Mouse (Mus musculus): Measurements from ENCODE around the gene Myom3. TPM values are rescaled to one million over a fixed set of nuclear protein-coding genes. Genes with fewer than 3 reads are reported as not detected.
A peak's percentile ranks its signal among the peaks of the same experiment; 100 is the strongest.

Myom3 gene
- total RNA-seq, 2 experiments from 2014 or later: 0.64 to 0.88 TPM

DNA sequence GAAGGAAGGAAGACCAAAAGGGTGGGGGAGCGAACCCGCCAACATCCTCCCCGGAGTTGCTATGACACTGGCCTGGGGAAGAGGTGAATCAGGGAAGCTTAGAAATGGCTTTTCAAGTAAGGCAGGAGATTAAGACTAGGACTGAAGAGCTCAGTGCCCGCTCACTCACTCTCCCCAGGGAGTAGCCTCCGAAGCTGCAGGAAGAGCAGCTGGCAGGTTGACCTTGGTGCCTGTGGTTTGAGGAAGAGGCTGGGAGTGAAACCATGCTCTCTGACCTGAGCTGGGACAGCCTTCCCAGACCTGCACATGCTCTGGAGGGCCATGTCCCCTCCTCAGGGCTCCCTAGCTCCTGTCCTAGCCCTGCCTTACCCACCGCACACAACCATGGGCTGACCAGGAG is 690 bp upstream of the Myom3 start:
- intact Hi-C loops (cut with DNase I): no loop called here
- no peak for DNase-seq (ENCODE audit: low spot score)

DNA sequence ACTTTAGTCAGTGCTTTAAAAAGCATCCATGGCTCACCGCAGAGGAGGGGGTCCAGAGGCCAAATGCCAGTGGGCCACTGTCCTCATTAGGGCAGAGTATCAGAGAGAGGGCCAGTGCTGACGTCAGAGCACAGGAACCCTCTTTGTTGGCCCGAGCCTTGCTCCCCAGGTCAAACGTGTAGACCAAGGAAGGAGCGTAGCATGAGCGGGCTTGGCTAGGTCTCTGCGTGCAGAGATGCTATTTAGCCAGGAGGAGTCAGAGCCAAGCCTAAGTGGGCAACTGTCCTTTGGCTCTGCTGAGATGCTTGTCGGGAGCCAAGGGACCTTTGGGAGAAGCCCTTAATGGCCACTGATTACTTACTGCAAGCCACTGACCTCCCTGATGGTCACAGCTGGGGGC is 1.5 kb downstream of the Myom3 start:
- DNase-seq (ENCODE audit: low spot score): no peak
- intact Hi-C loops (cut with DNase I): no loop called here

DNA sequence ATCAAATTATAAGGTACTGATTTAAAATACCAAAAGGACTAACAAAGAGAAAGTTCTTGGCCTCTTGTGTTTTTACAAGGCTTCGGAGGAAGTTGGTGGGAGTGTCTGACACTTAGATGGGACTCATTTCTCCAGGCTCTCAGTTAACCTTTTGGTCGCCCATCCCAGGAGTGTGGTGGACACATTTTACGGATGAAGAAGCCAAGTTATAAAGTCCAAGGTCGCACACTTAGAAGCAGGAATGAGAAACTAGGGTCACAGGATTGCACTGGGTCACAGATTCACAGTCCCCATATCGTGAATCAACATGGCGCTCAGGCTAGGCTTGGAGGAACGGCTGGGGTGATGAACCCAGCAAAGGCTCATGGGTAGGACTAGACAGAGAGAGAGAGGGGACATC is 2.1 kb downstream of the Myom3 start:
- no peak for DNase-seq (ENCODE audit: low spot score)
- intact Hi-C loops (cut with DNase I): no loop called here

DNA sequence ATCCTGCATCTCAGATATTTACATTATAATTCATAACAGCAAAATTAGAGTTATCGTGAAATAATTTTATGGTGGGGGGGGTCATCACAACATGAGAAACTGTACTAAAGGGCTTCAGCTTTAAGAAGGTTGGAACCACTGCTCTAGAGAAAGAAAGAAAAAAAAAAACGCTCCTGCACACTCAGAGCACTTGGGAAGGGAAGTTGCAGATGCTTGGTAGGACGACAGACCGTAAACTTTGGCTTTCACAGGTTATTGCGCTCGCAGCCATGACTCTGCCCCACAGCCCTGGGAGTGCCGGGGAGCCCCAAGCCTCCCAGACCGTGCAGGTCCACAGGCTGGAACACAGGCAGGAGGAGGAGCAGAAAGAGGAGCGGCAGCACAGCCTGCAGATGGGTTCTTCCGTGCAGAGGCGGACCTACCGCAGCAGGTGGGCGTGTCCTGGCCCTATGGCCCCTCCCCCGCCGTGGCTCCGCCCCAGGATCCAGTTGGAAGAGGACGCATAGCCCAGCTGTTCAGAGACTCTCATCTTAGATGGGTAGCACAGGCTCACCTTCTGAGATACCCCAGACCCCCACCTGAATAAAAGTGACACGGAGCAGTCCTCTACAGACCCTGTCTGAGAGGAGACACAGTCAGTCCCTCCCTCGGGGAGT is 2.9 kb downstream of the Myom3 start:
- intact Hi-C loops (cut with DNase I): no loop called here

DNA sequence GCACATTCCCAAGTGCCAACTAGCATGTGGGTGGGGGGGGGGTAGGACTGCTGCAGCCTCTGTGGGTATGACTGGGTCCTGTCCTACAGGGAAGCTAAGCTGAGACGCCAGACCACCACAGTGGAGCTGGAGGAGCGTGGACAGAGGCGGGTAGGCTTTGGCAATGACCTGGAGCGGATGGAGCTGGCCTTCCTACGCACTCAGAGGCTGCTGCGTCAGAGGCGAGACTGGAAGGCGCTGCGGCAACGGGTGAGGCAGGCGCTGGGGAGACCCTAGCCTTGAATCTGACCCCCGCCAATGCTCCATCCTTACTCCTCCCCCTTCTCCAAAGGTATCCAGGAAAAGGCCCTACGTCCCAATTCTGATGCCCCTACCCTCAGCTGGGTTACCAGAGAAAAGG is 5.2 kb downstream of the Myom3 start:
- DNase-seq (ENCODE audit: low spot score): no peak
- intact Hi-C loops (cut with DNase I): no loop called here

More for the DNA sequence above, 2.9 kb downstream of the Myom3 start:
- DNase-seq (ENCODE audit: low spot score): no peak

DNA sequence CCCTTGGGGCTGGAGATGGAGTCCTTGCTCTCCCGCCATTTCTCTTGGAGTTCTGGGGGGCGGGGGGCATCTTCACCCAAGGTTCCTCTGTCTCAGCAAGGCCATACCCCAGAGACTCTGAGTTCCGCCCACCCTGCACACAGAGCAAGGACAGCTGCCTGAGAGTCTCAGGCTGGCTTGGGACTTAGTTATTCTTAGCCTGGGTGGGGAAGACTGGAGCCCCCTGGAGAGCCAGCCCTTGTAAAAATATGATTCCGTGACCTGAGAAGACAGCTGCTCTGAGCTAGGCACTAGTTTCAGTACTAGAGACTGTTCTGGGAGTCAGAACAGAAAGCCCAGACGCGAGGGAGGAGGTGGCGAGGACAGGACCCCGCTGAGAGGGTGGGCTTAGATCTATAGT is 6.2 kb downstream of the Myom3 start:
- intact Hi-C loops (cut with DNase I): no loop called here
- DNase-seq (ENCODE audit: low spot score): no peak

DNA sequence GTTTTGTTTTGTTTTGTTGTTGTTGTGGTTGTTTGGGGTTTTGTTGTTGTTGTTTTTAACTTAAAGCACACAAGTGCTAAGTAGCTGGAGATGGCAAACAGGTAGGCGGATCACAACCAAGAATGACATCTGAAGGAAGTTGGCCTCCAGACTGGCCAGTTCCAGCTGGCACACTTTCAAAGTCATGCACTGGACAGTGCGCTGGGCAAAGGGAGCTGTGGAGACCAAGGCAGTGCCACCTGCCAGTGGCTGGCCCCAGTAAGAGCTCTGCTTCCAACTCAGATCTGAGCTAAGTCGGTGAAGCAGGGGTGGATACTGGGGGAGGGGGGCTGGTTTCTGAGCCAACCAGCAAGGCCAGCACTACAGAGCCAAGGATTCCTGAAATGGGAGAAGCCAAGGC is 7.5 kb downstream of the Myom3 start:
- intact Hi-C loops (cut with DNase I): no loop called here
- no peak for DNase-seq (ENCODE audit: low spot score)

DNA sequence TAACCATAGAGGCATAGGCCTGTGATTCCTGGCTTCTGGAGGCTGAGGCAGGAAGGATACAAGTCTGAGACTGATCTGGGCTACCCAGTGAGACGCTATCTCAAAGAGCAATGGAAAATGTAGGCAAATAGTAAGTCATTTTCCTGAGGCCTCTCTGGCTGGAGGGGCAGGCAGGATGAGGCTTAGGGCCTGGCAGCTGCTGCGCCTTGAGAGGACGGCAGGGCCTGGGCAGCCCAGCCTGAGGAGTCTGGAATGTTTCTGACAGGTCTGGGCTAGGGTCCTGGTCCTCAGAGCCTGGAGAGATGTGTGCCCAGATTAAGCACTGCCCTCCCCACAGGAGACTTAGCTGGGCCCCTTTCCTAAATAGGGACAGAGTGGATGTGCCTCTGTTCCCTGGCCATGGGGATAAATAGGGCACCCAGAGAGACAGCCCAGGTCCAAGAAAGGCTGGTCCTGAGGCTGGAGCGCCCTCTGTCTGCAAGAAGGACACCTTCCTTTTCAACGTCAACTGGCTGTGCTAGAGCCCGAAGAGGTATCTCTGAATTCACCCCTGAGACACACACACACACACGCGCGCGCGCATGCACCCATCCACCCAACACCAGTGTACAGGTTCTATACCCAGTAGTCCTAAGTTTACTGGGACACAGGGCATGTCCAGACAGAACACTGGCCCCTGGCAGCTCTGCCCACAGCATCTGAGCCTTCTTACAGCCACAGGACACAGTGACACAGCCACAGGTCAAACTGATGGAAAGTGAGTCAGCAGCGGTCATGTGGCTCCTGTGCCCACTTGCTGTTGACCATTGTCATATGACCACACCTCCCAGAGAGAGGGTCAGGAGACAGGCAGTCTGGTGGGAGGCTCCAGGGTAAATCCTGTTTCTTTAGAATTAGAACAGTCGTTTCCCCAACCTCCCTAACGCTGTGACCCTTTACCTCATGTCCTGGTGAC is 9.3 kb downstream of the Myom3 start:
- no peak for DNase-seq (ENCODE audit: low spot score)
- intact Hi-C loops (cut with DNase I): no loop called here

DNA sequence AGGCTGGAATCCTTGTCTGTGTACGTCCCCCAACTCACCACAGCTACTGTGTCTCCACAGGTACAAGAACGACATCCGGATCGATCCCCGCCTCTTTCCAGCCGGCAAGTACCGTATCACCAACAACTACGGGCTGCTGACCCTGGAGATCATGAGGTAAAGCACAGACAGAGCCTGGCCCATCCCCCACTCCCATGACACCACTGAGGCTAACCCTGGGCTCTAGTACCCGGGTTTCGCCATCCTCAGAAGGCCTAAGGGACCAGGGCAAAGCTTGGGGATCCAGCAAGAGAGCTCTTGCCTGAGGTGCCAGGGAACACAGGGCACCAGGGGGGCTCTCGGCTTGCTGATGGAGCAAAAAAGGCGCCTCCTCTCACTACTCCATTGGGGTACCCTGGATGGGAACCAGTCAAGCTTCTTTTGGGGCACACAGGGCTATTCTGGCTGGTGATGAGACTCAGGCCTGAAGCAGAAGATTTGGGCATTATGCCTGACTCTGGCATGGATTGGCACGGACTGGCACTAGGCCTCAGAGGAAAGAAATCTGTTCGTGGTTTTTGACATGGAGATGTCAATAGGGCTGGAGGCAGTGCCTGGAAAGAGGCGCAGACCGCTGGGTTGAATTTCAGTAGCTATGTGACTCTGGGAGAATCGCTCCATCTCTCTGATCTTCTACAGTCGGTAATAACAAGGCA is 11.2 kb downstream of the Myom3 start:
- intact Hi-C loops (cut with DNase I): no loop called here
- DNase-seq (ENCODE audit: low spot score): no peak

DNA sequence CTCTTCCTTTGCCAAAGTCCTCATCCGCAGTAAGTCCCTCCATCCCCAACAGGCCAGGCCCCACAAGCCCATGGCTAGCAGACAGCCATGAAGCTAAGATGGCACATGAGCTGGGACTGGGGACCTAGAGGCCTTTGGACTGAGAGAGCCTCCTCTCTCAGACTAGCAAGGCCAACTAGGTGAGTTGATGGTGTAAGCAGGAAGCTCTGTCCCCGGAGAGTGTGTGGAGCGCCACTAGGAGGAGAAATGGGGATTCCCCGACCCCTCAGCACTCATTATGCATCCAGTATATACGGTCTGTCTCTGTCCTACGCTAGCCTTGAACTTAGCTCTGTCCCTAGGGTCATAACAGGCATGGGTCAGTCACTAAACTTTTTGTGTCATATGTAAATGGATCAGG is 12.1 kb downstream of the Myom3 start:
- intact Hi-C loops (cut with DNase I): no loop called here

DNA sequence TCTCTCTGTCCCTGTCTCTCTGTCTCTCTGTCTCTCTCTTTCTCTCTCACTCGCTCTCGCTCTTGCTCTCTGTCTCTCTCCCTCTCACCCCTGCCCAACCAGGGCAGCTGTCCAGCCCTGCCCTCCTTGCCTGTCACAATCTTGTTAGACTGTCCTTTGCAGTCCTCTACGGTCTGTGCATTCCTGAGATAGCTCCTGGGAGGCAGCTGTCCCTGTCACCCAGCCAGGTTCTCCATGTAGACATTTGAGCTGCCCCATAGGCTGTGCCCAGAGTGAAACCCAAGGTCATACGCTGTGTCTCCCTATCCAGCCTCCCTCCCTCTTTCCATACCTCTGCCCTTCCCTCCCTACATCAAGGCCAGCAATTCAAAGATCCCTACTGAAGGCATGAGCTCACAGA is 13.2 kb downstream of the Myom3 start:
- intact Hi-C loops (cut with DNase I): no loop called here
- peak; percentile 27 for DNase-seq (ENCODE audit: low spot score)

More for the DNA sequence above, 12.1 kb downstream of the Myom3 start:
- no peak for DNase-seq (ENCODE audit: low spot score)

DNA sequence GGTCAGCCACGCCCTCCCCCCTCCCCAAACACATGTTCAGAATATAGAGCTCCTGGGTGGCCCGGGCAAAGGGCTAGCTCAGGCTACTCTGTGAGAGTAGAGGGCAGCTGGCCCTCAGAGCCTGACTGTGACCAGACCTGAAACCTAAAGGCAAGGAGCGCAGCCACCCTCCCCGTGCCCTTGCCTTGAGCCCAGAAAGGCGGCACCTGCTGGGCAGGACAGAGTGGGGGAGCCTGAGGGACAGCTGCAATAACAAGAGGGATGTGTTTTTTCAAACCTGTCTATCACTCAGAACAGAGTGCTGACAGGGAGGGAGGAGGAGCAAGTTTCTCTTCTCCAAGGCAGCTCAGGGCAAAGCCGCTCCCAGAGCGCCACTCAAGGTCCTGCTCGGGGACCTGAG is 15.0 kb downstream of the Myom3 start:
- intact Hi-C loops (cut with DNase I): no loop called here

DNA sequence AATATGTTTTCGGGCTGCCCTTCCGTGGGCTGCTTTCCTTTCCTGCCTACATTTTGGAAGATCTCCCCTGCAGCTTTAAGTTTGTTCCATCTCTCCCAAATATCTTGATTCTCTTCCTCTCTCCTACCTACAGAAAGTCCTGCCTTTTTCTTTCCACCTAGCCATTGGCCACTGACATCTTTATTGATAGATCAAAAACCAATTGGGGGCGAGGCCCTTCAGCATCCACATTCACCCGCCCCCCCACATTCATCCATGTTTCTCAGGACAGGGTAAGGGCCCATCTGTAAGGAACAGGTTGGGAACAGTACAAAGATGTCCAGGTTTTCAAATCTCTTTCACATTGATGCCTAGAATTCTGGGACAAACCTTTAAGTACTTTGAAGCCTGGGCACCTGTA is 17.3 kb downstream of the Myom3 start:
- intact Hi-C loops (cut with DNase I): no loop called here
- DNase-seq (ENCODE audit: low spot score): no peak

More for the DNA sequence above, 15.0 kb downstream of the Myom3 start:
- DNase-seq (ENCODE audit: low spot score): no peak

DNA sequence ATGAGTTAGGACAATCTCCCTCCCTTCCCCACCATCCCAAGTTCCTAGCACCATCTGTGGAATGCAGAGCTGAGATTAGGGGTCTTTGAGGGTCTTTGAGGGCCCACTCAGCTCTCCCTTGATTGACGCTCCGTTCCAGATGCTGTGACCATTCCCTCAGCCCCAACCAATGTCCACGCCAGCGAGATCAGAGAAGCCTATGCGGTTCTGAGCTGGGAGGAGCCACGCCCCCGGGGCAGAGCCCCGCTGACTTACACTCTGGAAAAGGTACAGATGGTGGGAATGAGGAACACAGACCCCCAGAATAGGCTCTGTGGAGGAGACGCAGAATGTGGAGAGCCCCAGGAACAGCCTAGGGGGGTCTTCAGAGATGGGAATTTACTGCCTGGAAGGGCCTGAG is 20.1 kb downstream of the Myom3 start:
- DNase-seq (ENCODE audit: low spot score): no peak
- intact Hi-C loops (cut with DNase I): no loop called here

DNA sequence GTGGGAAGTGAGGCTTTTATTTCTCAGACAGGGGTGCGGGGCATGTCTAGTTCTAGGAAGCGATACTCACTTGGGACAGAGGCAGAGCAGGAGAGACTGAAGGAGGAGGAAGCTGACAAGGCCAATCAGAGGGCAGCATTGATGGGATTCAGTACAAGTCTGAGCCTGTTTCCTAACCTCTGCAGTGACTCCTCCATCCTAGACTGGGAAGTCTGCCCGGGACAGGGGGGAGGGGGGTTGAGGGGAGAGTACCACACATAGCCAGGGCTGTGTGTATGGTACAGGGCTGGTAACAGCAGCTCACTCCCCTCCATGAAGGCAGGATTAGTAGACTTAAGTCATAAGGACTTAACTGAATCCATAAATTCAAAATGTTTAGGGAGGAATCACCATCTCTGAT is 20.7 kb downstream of the Myom3 start:
- DNase-seq (ENCODE audit: low spot score): no peak
- intact Hi-C loops (cut with DNase I): no loop called here

DNA sequence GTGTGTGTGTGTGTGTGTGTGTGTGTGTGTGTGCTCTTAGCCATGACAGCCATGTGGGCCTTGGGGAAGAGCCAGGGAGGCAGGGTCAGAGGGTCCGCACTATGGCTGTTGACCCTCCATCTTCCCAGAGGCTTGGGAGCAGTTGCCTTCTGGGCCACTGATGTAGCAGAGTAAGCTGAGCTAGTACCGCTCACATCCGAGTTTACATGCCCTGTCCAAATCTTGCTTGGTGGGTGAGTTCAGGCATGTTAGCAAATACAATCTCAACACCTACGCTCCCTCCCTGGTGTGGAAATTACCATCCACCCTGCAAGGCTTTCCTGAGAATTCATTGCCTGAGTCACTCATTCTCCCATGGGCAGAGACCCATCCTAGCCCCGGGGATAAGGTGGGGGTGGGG is 21.8 kb downstream of the Myom3 start:
- DNase-seq (ENCODE audit: low spot score): no peak
- intact Hi-C loops (cut with DNase I): no loop called here

DNA sequence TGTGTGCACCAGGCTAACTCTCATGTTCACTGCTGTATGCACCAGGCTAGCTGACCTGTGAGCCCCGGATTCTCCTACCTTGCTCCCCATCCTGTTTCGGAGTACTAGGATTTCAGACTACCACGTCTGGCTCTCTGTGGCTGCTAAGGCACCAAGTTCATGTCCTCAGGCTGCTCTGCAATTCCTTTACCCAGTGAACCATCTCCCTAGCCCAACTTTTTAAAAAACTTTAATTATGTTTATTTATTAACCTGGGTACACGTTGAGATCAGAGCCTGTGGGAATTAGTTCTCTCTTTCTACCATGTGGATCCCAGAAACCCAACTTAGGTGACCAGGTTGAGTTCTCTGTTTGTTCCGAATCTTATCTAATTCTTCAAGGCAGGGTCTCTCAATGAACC is 27.1 kb downstream of the Myom3 start:
- DNase-seq (ENCODE audit: low spot score): no peak
- intact Hi-C loops (cut with DNase I): no loop called here

DNA sequence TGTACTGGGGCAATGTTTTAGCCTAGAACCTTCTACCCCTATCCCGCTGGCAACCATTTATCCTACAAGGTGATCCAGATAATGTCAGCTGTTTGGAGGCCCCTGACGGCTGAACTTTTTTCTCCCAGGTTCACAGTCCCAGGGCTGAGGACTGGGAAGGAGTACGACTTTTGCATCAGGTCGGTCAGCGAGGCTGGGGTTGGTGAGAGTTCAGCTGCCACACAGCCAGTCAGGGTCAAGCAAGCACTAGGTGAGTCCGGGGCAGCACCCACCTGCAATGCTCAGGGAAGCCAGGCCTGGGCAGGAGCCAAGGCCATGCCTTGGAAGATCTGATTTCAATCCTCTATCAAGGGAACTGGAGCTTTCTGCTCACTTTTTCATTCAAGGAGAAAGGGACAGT is 27.8 kb downstream of the Myom3 start:
- no peak for DNase-seq (ENCODE audit: low spot score)
- intact Hi-C loops (cut with DNase I): no loop called here

DNA sequence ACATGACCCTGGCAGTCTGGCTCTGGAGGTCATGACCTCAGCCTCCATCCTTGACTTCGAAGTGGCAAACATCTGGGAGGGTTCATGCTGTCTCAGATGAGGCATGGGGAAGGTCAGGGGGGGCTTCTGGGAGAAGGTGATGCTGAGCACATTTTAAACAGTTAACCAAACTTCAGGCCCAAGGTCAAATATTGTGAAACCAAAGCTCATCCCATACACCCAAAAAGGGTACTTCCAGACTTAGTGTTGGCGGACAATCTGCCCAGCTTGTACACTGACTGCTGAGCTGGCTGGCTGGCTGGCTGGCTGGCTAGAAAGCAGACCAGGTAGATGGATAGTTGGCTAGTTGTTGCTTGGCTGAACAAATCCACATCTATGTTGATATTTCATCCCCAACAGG is 29.6 kb downstream of the Myom3 start:
- intact Hi-C loops (cut with DNase I): no loop called here
- no peak for DNase-seq (ENCODE audit: low spot score)

DNA sequence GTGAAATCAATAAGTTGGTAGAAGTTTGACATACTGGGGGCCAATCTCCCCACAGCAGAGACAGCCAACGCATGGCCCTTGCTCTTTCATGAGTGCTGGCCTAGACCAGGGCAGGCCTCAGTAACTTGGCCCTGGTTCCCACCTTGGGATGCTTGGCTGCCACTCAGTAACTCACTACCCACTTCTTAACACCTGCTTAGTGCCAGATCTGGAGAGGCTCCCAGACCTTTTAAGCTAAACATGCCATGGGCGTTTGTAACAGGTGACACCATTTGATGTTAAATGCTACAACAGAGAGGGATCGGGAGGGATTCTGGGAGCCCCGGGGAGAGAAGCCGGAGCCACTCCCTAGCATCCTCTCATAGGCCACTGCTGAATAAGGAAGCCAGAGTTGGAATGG is 33.3 kb downstream of the Myom3 start:
- intact Hi-C loops (cut with DNase I): no loop called here
- no peak for DNase-seq (ENCODE audit: low spot score)

DNA sequence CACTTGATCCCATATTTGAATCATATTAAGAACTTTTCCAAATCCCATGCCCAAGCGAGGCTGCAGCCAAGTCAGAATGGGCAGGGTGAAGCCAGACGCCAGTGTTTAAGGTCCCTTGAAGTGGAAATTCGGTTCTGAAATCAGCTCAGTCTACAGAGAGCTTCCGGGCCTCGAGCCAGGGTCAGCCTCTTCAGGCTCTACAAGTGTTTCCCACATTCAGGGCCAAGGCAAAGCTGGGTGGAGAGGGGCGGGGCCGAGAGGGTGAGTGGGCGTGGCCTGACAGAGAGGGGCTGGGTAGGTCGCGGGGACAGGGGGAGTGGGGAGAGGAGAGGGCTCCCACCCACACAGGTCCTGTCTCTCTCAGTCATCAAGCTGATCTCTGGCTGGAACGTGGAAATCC is 38.4 kb downstream of the Myom3 start:
- peak; percentile 17 for DNase-seq (ENCODE audit: low spot score)
- intact Hi-C loops (cut with DNase I): no loop called here
